Comparison of ENCODE assay signal across 22 mouse cellular contexts in the genomic region with DNA sequence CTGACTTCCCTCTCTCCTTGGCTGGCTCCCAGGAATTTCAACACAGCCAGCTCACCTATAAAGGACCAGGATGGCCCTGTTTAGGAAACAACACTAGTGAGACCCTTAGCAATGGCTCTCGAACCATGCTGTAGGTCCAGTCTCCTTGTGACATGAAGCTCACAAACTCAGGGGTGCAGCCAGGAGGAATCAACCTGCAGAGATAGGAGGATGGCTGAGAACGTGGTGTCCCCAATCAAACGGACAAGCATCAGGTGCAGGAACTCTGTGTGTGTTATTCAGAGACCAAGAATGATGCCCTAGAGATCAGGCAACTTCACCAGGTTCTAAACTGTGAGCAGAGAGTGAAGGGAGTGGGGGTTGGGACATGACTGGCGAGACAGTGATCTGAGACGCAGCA. TPM values are rescaled to one million over a fixed set of nuclear protein-coding genes. Genes with fewer than 3 reads are reported as not detected.
DNase-seq lines count a peak whose midpoint lies in the region; ATAC-seq lines count a peak whose summit lies in the region.
"Had no signal": no experiment of that assay in that cellular context is flagged by ENCODE, and none has a peak within 500 bp of the region (broad histone marks: within the 10 kb centered on the region; RNA-seq: fewer than 3 reads in every experiment).

No protein-coding gene starts in this region.

- no peak overlapping the region for H3K9ac ChIP-seq in heart, embryonic 12.5 days
- H3K9ac ChIP-seq: embryonic facial prominence, embryonic 12.5 days; forebrain, embryonic 13.5 days; forebrain, embryonic 15.5 days had no signal

- H3K27ac ChIP-seq in heart, embryonic 12.5 days (ENCODE audit: poor library complexity, severe bottlenecking) = peak overlapping the region; percentile 72; the same call in 1 of the 2 replicates
- H3K27ac ChIP-seq in brown adipose tissue, adult 24 weeks (replicated peaks; ENCODE audit: low read depth, low read length) = peak overlapping the region; percentile 63
- H3K27ac ChIP-seq: embryonic facial prominence, embryonic 10.5 days; embryonic facial prominence, embryonic 12.5 days; forebrain, embryonic 13.5 days; forebrain, embryonic 15.5 days had no signal

- no peak overlapping the region for H3K4me3 ChIP-seq in heart, embryonic 12.5 days
- peak overlapping the region; percentile 18 for H3K4me3 ChIP-seq in megakaryocyte, embryonic 14.5 days (replicated peaks)
- no peak overlapping the region for H3K4me3 ChIP-seq in brown adipose tissue, adult 24 weeks (ENCODE audit: insufficient read depth, low read depth, low read length)
- H3K4me3 ChIP-seq: embryonic facial prominence, embryonic 10.5 days; embryonic facial prominence, embryonic 12.5 days; forebrain, embryonic 13.5 days; forebrain, embryonic 15.5 days had no signal

- H3K36me3 ChIP-seq in heart, embryonic 12.5 days = no peaks in the 10 kb centered on the region
- H3K36me3 ChIP-seq in megakaryocyte, embryonic 14.5 days (replicated peaks; ENCODE audit: low read length) = no peaks in the 10 kb centered on the region
- H3K36me3 ChIP-seq: embryonic facial prominence, embryonic 10.5 days; embryonic facial prominence, embryonic 12.5 days; forebrain, embryonic 15.5 days had no signal

- no peaks in the 10 kb centered on the region for H3K27me3 ChIP-seq in heart, embryonic 12.5 days (replicated peaks)
- peaks cover 17% of the 10 kb centered on the region for H3K27me3 ChIP-seq in megakaryocyte, embryonic 14.5 days (replicated peaks)
- H3K27me3 ChIP-seq: embryonic facial prominence, embryonic 12.5 days; forebrain, embryonic 13.5 days; forebrain, embryonic 15.5 days had no signal

- DNase-seq in heart, adult 11 months = peak; percentile 86
- no peak for DNase-seq in heart, postnatal 14 days
- DNase-seq in heart, postnatal 10 days = no peak
- DNase-seq in layer of hippocampus, adult 18-20 months (ENCODE audit: low spot score in 2 of 2) = no peak
- DNase-seq: adrenal gland, adult 2 months; adrenal gland, postnatal 10 days; adrenal gland, postnatal 25 days; cerebellum, adult 11-12 months; cerebellum, adult 2 months; cerebellum, adult 9-10 months; cerebellum, postnatal 10 days; cerebellum, postnatal 25 days had no signal

- 72% methylated on average over 5 of the region's 5 CpGs for WGBS in heart, embryonic 12.5 days

- ATAC-seq in heart, embryonic 12.5 days (ENCODE audit: insufficient number of reproducible peaks, low FRiP score) = no peak
- ATAC-seq in megakaryocyte, adult 5-6 weeks (ENCODE audit: poor library complexity, severe bottlenecking) = no peak
- ATAC-seq: forebrain, embryonic 13.5 days; forebrain, embryonic 15.5 days had no signal

- intact Hi-C loops in heart, postnatal 14 days (cut with DNase I) = no loop called here
- intact Hi-C loops in heart, postnatal 10 days (cut with DNase I) = no loop called here

- no peaks in the 10 kb centered on the region for H3K9me3 ChIP-seq in heart, embryonic 12.5 days (replicated peaks)
- H3K9me3 ChIP-seq in megakaryocyte, embryonic 14.5 days = no peaks in the 10 kb centered on the region
- H3K9me3 ChIP-seq: embryonic facial prominence, embryonic 12.5 days; forebrain, embryonic 13.5 days; forebrain, embryonic 15.5 days had no signal

- peaks cover 40% of the 10 kb centered on the region for H3K4me1 ChIP-seq in heart, embryonic 12.5 days (replicated peaks)
- H3K4me1 ChIP-seq in megakaryocyte, embryonic 14.5 days = peaks cover 79% of the 10 kb centered on the region
- H3K4me1 ChIP-seq in brown adipose tissue, adult 24 weeks (ENCODE audit: control insufficient read depth, insufficient read depth, insufficient read length, low read length) = peaks cover 29% of the 10 kb centered on the region
- H3K4me1 ChIP-seq: forebrain, embryonic 13.5 days; forebrain, embryonic 15.5 days had no signal

- no peak overlapping the region for H3K4me2 ChIP-seq in heart, embryonic 12.5 days
- H3K4me2 ChIP-seq: embryonic facial prominence, embryonic 12.5 days; forebrain, embryonic 13.5 days; forebrain, embryonic 15.5 days had no signal

RNA-seq across cellular contexts. Expression of a gene that starts 29.1 kb away (rescaled TPM):
- total RNA-seq in heart, postnatal 14 days (2021) = 1 to 10 TPM; 1.7 to 1.8 TPM
- 0.73 and 0.83 TPM in 2 replicates for polyA plus RNA-seq in heart, embryonic 12.5 days (2016; fragmentation: Nextera tagmentation; extraction: Ambion mirVana)
- 1 to 10 TPM; 2.3 to 3.6 TPM for total RNA-seq in heart, postnatal 10 days (2021)
- 2.1 TPM in 1 of 2 replicates, not detected in the other for polyA plus RNA-seq in megakaryocyte, embryonic 14.5 days (2012; ENCODE audit: insufficient read depth, low replicate concordance)
- total RNA-seq in megakaryocyte, adult 5-6 weeks (2015) = not detected in 2 replicates
- total RNA-seq in megakaryocyte, adult 5-6 weeks (2017) = not detected in 2 replicates
- polyA plus RNA-seq in brown adipose tissue, adult 24 weeks (2012; ENCODE audit: insufficient read depth, insufficient read length, missing spikeins) = 0.91 TPM in 1 of 2 replicates, not detected in the other
- total RNA-seq in layer of hippocampus, adult 18-20 months (2021) = under 1 TPM; 0.27 to 0.66 TPM

RNA-seq across cellular contexts. Expression of a gene that starts 38.0 kb away (rescaled TPM):
- 10 to 100 TPM; 24.7 to 25.5 TPM for total RNA-seq in heart, postnatal 14 days (2021)
- 46.6 and 49.7 TPM in 2 replicates for polyA plus RNA-seq in heart, embryonic 12.5 days (2016; fragmentation: Nextera tagmentation; extraction: Ambion mirVana)
- total RNA-seq in heart, postnatal 10 days (2021) = 10 to 100 TPM; 24.1 to 28.2 TPM
- polyA plus RNA-seq in megakaryocyte, embryonic 14.5 days (2012; ENCODE audit: insufficient read depth, low replicate concordance) = 36.9 and 65.9 TPM in 2 replicates
- 8.2 and 12.1 TPM in 2 replicates for total RNA-seq in megakaryocyte, adult 5-6 weeks (2015)
- 53.3 and 58.0 TPM in 2 replicates for total RNA-seq in megakaryocyte, adult 5-6 weeks (2017)
- polyA plus RNA-seq in brown adipose tissue, adult 24 weeks (2012; ENCODE audit: insufficient read depth, insufficient read length, missing spikeins) = 34.8 and 38.0 TPM in 2 replicates
- 10 to 100 TPM; 53.2 to 57.5 TPM for total RNA-seq in layer of hippocampus, adult 18-20 months (2021)

RNA-seq across cellular contexts. Expression of a gene that starts 47.9 kb away (rescaled TPM):
- 1 to 10 TPM; 1.1 to 1.6 TPM for total RNA-seq in heart, postnatal 14 days (2021)
- polyA plus RNA-seq in heart, embryonic 12.5 days (2016; fragmentation: Nextera tagmentation; extraction: Ambion mirVana) = 7.0 and 7.5 TPM in 2 replicates
- total RNA-seq in heart, postnatal 10 days (2021) = 1 to 10 TPM; 1.7 to 2.2 TPM
- 0.63 TPM in 1 of 2 replicates, not detected in the other for polyA plus RNA-seq in megakaryocyte, embryonic 14.5 days (2012; ENCODE audit: insufficient read depth, low replicate concordance)
- 44.3 and 45.8 TPM in 2 replicates for total RNA-seq in megakaryocyte, adult 5-6 weeks (2015)
- 31.7 and 37.8 TPM in 2 replicates for total RNA-seq in megakaryocyte, adult 5-6 weeks (2017)
- 1.5 and 2.3 TPM in 2 replicates for polyA plus RNA-seq in brown adipose tissue, adult 24 weeks (2012; ENCODE audit: insufficient read depth, insufficient read length, missing spikeins)
- under 1 TPM; 0.25 to 0.40 TPM for total RNA-seq in layer of hippocampus, adult 18-20 months (2021)
- total RNA-seq: MEL had no signal
- polyA plus RNA-seq: forebrain, embryonic 11.5 days had no signal

Comparison
In these comparisons a context has a peak if more than half of its experiments do, and no peak if none do; other contexts are left out.
1. RNA of a gene that starts 47.9 kb away (total RNA-seq): 31.7 to 45.8 TPM in megakaryocyte, adult 5-6 weeks; 1.7 to 2.2 TPM in heart, postnatal 10 days, 1.1 to 1.6 TPM in heart, postnatal 14 days and 0.25 to 0.40 TPM in layer of hippocampus, adult 18-20 months; every median in the first group is over 10 times any median in the second.